Mouse (Mus musculus) heart, adult 11 months (tissue): Measurements from ENCODE around the gene Rbm44.
A peak's percentile ranks its signal among the peaks of the same experiment; 100 is the strongest.

Experiments
- DNase-seq: peaks from one replicate; pipeline ENCODE4 v3.0.0; 2022

Rbm44 gene

GRCm38 (mm10) chr1:91144813-91145212, at the start of gene Rbm44:
TSS of gene Rbm44 (plus strand) at chr1:91145089.
- peak; percentile 80 for DNase-seq

GRCm38 (mm10) chr1:91095258-91095657, 49.6 kb upstream of the Rbm44 start:
- DNase-seq: no peak

- DNase-seq: no peak
Measured at GRCm38 (mm10) chr1:91095853-91096252, 49.0 kb upstream of the Rbm44 start.

- DNase-seq: no peak
Measured at GRCm38 (mm10) chr1:91096490-91096889, 48.4 kb upstream of the Rbm44 start.

GRCm38 (mm10) chr1:91097283-91097834, 47.5 kb upstream of the Rbm44 start:
- DNase-seq: no peak

- DNase-seq: peak; percentile 97
Measured at GRCm38 (mm10) chr1:91098887-91099286, 46.0 kb upstream of the Rbm44 start.

GRCm38 (mm10) chr1:91101709-91102440, 43.0 kb upstream of the Rbm44 start:
- DNase-seq: no peak

GRCm38 (mm10) chr1:91103366-91103983, 41.4 kb upstream of the Rbm44 start:
- no peak for DNase-seq

- no peak for DNase-seq
Measured at GRCm38 (mm10) chr1:91107548-91107947, 37.3 kb upstream of the Rbm44 start.

GRCm38 (mm10) chr1:91109302-91109701, 35.6 kb upstream of the Rbm44 start:
- peak; percentile 57 for DNase-seq

GRCm38 (mm10) chr1:91112171-91112570, 32.7 kb upstream of the Rbm44 start:
- DNase-seq: peak; percentile 68

- peak; percentile 87 for DNase-seq
Measured at GRCm38 (mm10) chr1:91112606-91113005, 32.3 kb upstream of the Rbm44 start.

- DNase-seq: peak; percentile 52
Measured at GRCm38 (mm10) chr1:91122121-91122520, 22.8 kb upstream of the Rbm44 start.

GRCm38 (mm10) chr1:91123004-91123403, 21.9 kb upstream of the Rbm44 start:
- DNase-seq: peak; percentile 62

GRCm38 (mm10) chr1:91123466-91123865, 21.4 kb upstream of the Rbm44 start:
- peak; percentile 68 for DNase-seq

- peak; percentile 39 for DNase-seq
Measured at GRCm38 (mm10) chr1:91128849-91129248, 16.0 kb upstream of the Rbm44 start.

GRCm38 (mm10) chr1:91137036-91137435, 7.9 kb upstream of the Rbm44 start:
- DNase-seq: peak; percentile 83

GRCm38 (mm10) chr1:91151509-91151908, 6.6 kb downstream of the Rbm44 start:
- DNase-seq: peak; percentile 25

- DNase-seq: peak; percentile 61
Measured at GRCm38 (mm10) chr1:91166798-91167197, 21.9 kb downstream of the Rbm44 start.

GRCm38 (mm10) chr1:91169157-91169556, 24.3 kb downstream of the Rbm44 start:
- DNase-seq: peak; percentile 50

- DNase-seq: no peak
Measured at GRCm38 (mm10) chr1:91174796-91175195, 29.9 kb downstream of the Rbm44 start.

- DNase-seq: peak; percentile 19
Measured at GRCm38 (mm10) chr1:91176026-91176425, 31.1 kb downstream of the Rbm44 start.

GRCm38 (mm10) chr1:91176871-91177270, 32.0 kb downstream of the Rbm44 start:
- peak; percentile 93 for DNase-seq

- peak; percentile 95 for DNase-seq
Measured at GRCm38 (mm10) chr1:91179086-91179485, 34.2 kb downstream of the Rbm44 start.
